Mouse (Mus musculus): Measurements from ENCODE around the gene Kif1b.
A peak's percentile ranks its signal among the peaks of the same experiment; 100 is the strongest.
"Not testable (repeated sequence)": the region's sequence is repeated elsewhere in the genome, so short reads cannot be mapped to it uniquely, and the experiment has no call there.

The Kif1b gene

GRCm38 (mm10) chr4:149233938-149234337, 73.6 kb downstream of the Kif1b start:
- DNase-seq (ENCODE audit: low read depth, low spot score) = no peak
- no peaks in the 10 kb centered on the region; the same call in 1 of the 2 replicates for H3K36me3 ChIP-seq (ENCODE audit: control insufficient read depth, insufficient read depth, low read length, poor library complexity, severe bottlenecking)
- H3K27me3 ChIP-seq (ENCODE audit: control insufficient read depth, insufficient read depth, low read length, poor library complexity, severe bottlenecking) = no peaks in the 10 kb centered on the region

DNA sequence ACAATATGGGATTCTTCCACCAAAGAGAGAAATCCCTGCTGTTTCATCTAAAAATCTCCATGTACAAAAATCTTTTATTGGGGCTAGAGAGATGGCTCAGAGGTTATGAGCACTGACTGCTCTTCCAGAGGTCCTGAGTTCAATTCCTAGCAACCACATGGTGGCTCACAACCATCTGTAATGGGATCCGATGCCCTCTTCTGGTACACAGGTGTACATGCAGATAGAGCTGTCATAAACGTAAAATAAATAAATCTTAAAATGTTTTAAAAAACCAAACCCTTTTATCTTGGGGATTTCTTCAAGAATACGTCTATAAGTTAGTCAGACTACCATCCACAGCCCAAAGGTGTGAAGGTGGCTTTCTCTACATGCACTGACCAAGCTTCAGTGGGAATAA, 78.8 kb downstream of the Kif1b start:
- not testable (repeated sequence) for DNase-seq (ENCODE audit: low read depth, low spot score)

GRCm38 (mm10) chr4:149228256-149228655, 79.2 kb downstream of the Kif1b start:
- Histone ChIP-seq H3K36me3 (ENCODE audit: control insufficient read depth, insufficient read depth, low read length, poor library complexity, severe bottlenecking) (no peaks in the 10 kb centered on the region), H3K27me3 (ENCODE audit: control insufficient read depth, insufficient read depth, low read length, poor library complexity, severe bottlenecking) (no peaks in the 10 kb centered on the region)
- DNase-seq (ENCODE audit: low read depth, low spot score) = no peak

More for the DNA sequence above, 78.8 kb downstream of the Kif1b start:
- not testable (repeated sequence) for H3K27me3 ChIP-seq (ENCODE audit: control insufficient read depth, insufficient read depth, low read length, poor library complexity, severe bottlenecking); H3K36me3 ChIP-seq (ENCODE audit: control insufficient read depth, insufficient read depth, low read length, poor library complexity, severe bottlenecking)

- no peak for DNase-seq (ENCODE audit: low read depth, low spot score)
- H3K36me3 ChIP-seq (ENCODE audit: control insufficient read depth, insufficient read depth, low read length, poor library complexity, severe bottlenecking) = no peaks in the 10 kb centered on the region
Observed at GRCm38 (mm10) chr4:149226311-149226710, 81.2 kb downstream of the Kif1b start.

DNA sequence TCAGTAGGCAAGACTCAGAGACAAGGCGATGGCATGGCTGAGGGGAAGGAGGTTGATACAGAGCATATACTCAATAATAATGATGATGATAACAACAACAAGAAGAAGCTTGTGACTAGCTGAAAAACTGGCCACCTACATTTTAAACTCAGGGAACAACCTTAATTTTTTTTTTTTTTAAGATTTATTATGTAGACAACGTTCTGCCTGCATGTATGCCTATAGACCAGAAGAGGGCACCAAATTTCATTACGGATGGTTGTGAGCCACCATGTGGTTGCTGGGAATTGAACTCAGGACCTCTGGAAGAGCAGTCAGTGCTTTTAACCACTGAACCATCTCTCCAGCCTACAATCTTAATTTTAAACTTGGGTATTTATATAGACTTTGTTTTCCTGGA, 84.0 kb downstream of the Kif1b start:
- Histone ChIP-seq H3K27me3 (ENCODE audit: control insufficient read depth, insufficient read depth, low read length, poor library complexity, severe bottlenecking) (no peaks in the 10 kb centered on the region), H3K36me3 (ENCODE audit: control insufficient read depth, insufficient read depth, low read length, poor library complexity, severe bottlenecking) (no peaks in the 10 kb centered on the region)
- DNase-seq (ENCODE audit: low read depth, low spot score) = no peak

More at GRCm38 (mm10) chr4:149226311-149226710, 81.2 kb downstream of the Kif1b start:
- no peaks in the 10 kb centered on the region for H3K27me3 ChIP-seq (ENCODE audit: control insufficient read depth, insufficient read depth, low read length, poor library complexity, severe bottlenecking)

DNA sequence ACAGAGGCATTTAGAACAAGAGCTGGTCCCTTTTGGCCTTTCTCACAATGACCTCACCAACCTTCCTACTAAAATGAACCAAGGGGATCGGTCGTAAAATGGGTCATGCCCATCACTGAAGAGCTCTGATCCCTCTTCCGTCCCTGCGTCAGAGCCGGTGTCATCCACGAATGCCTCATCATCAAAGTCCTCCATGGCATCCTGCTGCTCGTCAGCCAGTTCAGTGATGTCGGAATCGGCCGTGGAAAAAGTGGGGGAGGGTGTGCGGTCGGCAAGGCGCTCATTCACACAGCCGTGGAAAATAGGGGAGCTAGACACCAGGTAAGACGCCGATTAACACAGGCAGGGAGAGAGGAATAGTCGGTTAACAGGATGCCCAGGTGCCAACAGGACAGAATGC, 87.0 kb downstream of the Kif1b start:
- H3K27me3 ChIP-seq (ENCODE audit: control insufficient read depth, insufficient read depth, low read length, poor library complexity, severe bottlenecking) = no peaks in the 10 kb centered on the region
- no peak for DNase-seq (ENCODE audit: low read depth, low spot score)
- H3K36me3 ChIP-seq (ENCODE audit: control insufficient read depth, insufficient read depth, low read length, poor library complexity, severe bottlenecking) = no peaks in the 10 kb centered on the region

GRCm38 (mm10) chr4:149220042-149220473, 87.4 kb downstream of the Kif1b start:
- no peaks in the 10 kb centered on the region for H3K27me3 ChIP-seq (ENCODE audit: control insufficient read depth, insufficient read depth, low read length, poor library complexity, severe bottlenecking)
- no peaks in the 10 kb centered on the region for H3K36me3 ChIP-seq (ENCODE audit: control insufficient read depth, insufficient read depth, low read length, poor library complexity, severe bottlenecking)
- DNase-seq (ENCODE audit: low read depth, low spot score) = no peak

- Histone ChIP-seq H3K27me3 (ENCODE audit: control insufficient read depth, insufficient read depth, low read length, poor library complexity, severe bottlenecking) (no peaks in the 10 kb centered on the region), H3K36me3 (ENCODE audit: control insufficient read depth, insufficient read depth, low read length, poor library complexity, severe bottlenecking) (no peaks in the 10 kb centered on the region)
- no peak for DNase-seq (ENCODE audit: low read depth, low spot score)
Observed at GRCm38 (mm10) chr4:149219401-149220041, 88.0 kb downstream of the Kif1b start.

- H3K27me3 ChIP-seq (ENCODE audit: control insufficient read depth, insufficient read depth, low read length, poor library complexity, severe bottlenecking) = no peaks in the 10 kb centered on the region
Observed at GRCm38 (mm10) chr4:149218476-149218875, 89.0 kb downstream of the Kif1b start.

GRCm38 (mm10) chr4:149215982-149216381, 91.5 kb downstream of the Kif1b start:
- DNase-seq (ENCODE audit: low read depth, low spot score) = no peak
- Histone ChIP-seq H3K27me3 (ENCODE audit: control insufficient read depth, insufficient read depth, low read length, poor library complexity, severe bottlenecking) (no peaks in the 10 kb centered on the region), H3K36me3 (ENCODE audit: control insufficient read depth, insufficient read depth, low read length, poor library complexity, severe bottlenecking) (no peaks in the 10 kb centered on the region)

More at GRCm38 (mm10) chr4:149218476-149218875, 89.0 kb downstream of the Kif1b start:
- H3K36me3 ChIP-seq (ENCODE audit: control insufficient read depth, insufficient read depth, low read length, poor library complexity, severe bottlenecking) = no peaks in the 10 kb centered on the region
- no peak for DNase-seq (ENCODE audit: low read depth, low spot score)

- no peak for DNase-seq (ENCODE audit: low read depth, low spot score)
- Histone ChIP-seq H3K36me3 (ENCODE audit: control insufficient read depth, insufficient read depth, low read length, poor library complexity, severe bottlenecking) (no peaks in the 10 kb centered on the region), H3K27me3 (ENCODE audit: control insufficient read depth, insufficient read depth, low read length, poor library complexity, severe bottlenecking) (no peaks in the 10 kb centered on the region)
Observed at GRCm38 (mm10) chr4:149215397-149215796, 92.1 kb downstream of the Kif1b start.

DNA sequence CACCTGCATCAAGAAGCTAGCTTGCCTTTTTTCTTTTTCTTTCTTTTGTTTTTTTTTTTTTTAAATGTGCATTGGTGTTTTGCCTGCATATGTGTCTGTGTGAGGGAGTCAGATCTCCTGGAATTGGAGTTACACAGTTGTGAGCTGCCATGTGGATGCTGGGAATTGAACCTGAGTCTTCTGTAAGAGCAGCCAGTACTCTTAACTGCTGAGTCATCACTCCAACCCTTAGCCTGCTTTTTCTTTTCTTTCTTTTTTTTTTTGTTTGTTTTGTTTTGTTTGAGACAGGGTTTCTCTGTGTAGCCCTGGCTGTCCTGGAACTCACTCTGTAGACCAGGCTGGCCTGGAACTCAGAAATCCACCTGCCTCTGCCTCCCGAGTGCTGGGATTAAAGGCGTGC, 93.0 kb downstream of the Kif1b start:
- not testable (repeated sequence) for DNase-seq (ENCODE audit: low read depth, low spot score); H3K36me3 ChIP-seq (ENCODE audit: control insufficient read depth, insufficient read depth, low read length, poor library complexity, severe bottlenecking); H3K27me3 ChIP-seq (ENCODE audit: control insufficient read depth, insufficient read depth, low read length, poor library complexity, severe bottlenecking)

GRCm38 (mm10) chr4:149213466-149213865, 94.0 kb downstream of the Kif1b start:
- Histone ChIP-seq H3K36me3 (ENCODE audit: control insufficient read depth, insufficient read depth, low read length, poor library complexity, severe bottlenecking) (no peaks in the 10 kb centered on the region), H3K27me3 (ENCODE audit: control insufficient read depth, insufficient read depth, low read length, poor library complexity, severe bottlenecking) (no peaks in the 10 kb centered on the region)
- DNase-seq (ENCODE audit: low read depth, low spot score) = no peak

GRCm38 (mm10) chr4:149211441-149211840, 96.1 kb downstream of the Kif1b start:
- not testable (repeated sequence) for H3K36me3 ChIP-seq (ENCODE audit: control insufficient read depth, insufficient read depth, low read length, poor library complexity, severe bottlenecking); DNase-seq (ENCODE audit: low read depth, low spot score); H3K27me3 ChIP-seq (ENCODE audit: control insufficient read depth, insufficient read depth, low read length, poor library complexity, severe bottlenecking)

- DNase-seq (ENCODE audit: low read depth, low spot score) = no peak
- no peaks in the 10 kb centered on the region for H3K27me3 ChIP-seq (ENCODE audit: control insufficient read depth, insufficient read depth, low read length, poor library complexity, severe bottlenecking)
- no peaks in the 10 kb centered on the region for H3K36me3 ChIP-seq (ENCODE audit: control insufficient read depth, insufficient read depth, low read length, poor library complexity, severe bottlenecking)
Observed at GRCm38 (mm10) chr4:149202467-149202866, 105.0 kb downstream of the Kif1b start.

- no peaks in the 10 kb centered on the region for H3K36me3 ChIP-seq (ENCODE audit: control insufficient read depth, insufficient read depth, low read length, poor library complexity, severe bottlenecking)
- peak; percentile 31 for DNase-seq (ENCODE audit: low read depth, low spot score)
- no peaks in the 10 kb centered on the region for H3K27me3 ChIP-seq (ENCODE audit: control insufficient read depth, insufficient read depth, low read length, poor library complexity, severe bottlenecking)
Observed at GRCm38 (mm10) chr4:149201110-149201509, 106.4 kb downstream of the Kif1b start.
